Mouse (Mus musculus) CH12.LX (cell line): ENCODE measurements at regions not wholly inside any gene's neighbourhood (a gene's known extent, or its start where the extent isn't known, plus 50 kb on each side); places are given as distances from the start of the nearest gene placed in this dataset.

Experiments used
- DNase-seq: peaks from one replicate; pipeline ENCODE4 v3.0.0-alpha.2; 2013; ENCODE audit errors: extremely low read depth
- H3K27ac ChIP-seq: 2 replicates; pipeline ENCODE4 v1.5.1; 2012; ENCODE audit warnings: low read depth, mild to moderate bottlenecking, control low read depth, moderate library complexity; ENCODE audit not compliant: insufficient read depth
- H3K27me3 ChIP-seq: replicated peaks from 2 replicates; pipeline ENCODE3; 2012; ENCODE audit warnings: inconsistent platforms
- H3K36me3 ChIP-seq, 2 experiments: replicated peaks in 1 of 2; 2 replicates each; pipeline versions ENCODE3 to v1.6.1; 2012; ENCODE audit warnings: inconsistent platforms in 1 of 2, low read length in 1 of 2, mild to moderate bottlenecking in 1 of 2, mixed read lengths in 1 of 2, moderate library complexity in 1 of 2; ENCODE audit not compliant: control insufficient read depth in 1 of 2, insufficient read depth in 1 of 2
- H3K4me1 ChIP-seq, 2 experiments: 2 replicates each; pipeline ENCODE4 v1.6.1; 2012; ENCODE audit warnings: inconsistent platforms in 1 of 2, moderate library complexity in 1 of 2; ENCODE audit not compliant: insufficient read depth in 2 of 2, control insufficient read depth in 1 of 2
- H3K4me2 ChIP-seq: 2 replicates; pipeline ENCODE4 v1.6.1; 2012; ENCODE audit warnings: low read depth, mild to moderate bottlenecking, control low read depth; ENCODE audit not compliant: poor library complexity, insufficient read depth, severe bottlenecking
- H3K4me3 ChIP-seq, 3 experiments: fragments of 150-350 bp in 1 of 3; sonication (generic) in 1 of 3; replicated peaks in 1 of 3; 2 replicates each; pipeline versions ENCODE3 to v1.5.1; 2011 to 2012; ENCODE audit warnings: low read depth in 2 of 3, low read length in 2 of 3, mild to moderate bottlenecking in 2 of 3, moderate library complexity in 2 of 3, control low read depth in 1 of 3, improper control_type of control experiment in 1 of 3, inconsistent platforms in 1 of 3, mixed read lengths in 1 of 3; ENCODE audit not compliant: poor library complexity in 1 of 3
- H3K79me2 ChIP-seq: replicated peaks from 2 replicates; pipeline ENCODE4 v1.6.1; 2012; ENCODE audit warnings: mild to moderate bottlenecking, moderate library complexity; ENCODE audit not compliant: control insufficient read depth, poor library complexity, insufficient read depth, severe bottlenecking; ENCODE audit errors: extremely low read depth
- H3K9ac ChIP-seq: 2 replicates; pipeline ENCODE4 v1.6.1; 2012; ENCODE audit warnings: low read depth, mild to moderate bottlenecking, control low read depth, moderate library complexity; ENCODE audit not compliant: insufficient read depth
- H3K9me3 ChIP-seq: replicated peaks from 2 replicates; pipeline ENCODE3; 2012; ENCODE audit warnings: low read length, inconsistent platforms, mixed read lengths
- CHD2 ChIP-seq: IDR thresholded peaks from 2 replicates; pipeline ENCODE4 v1.6.1; 2011; ENCODE audit warnings: low read length, improper control_type of control experiment
- CTCF ChIP-seq, 2 experiments: IDR thresholded peaks in 1 of 2; conservative IDR thresholded peaks in 1 of 2; 2 replicates each; pipeline ENCODE4 v1.5.1; 2011 to 2012; ENCODE audit warnings: low read depth in 2 of 2, low read length in 2 of 2, improper control_type of control experiment in 1 of 2, inconsistent platforms in 1 of 2, mild to moderate bottlenecking in 1 of 2, moderate library complexity in 1 of 2
- E2F4 ChIP-seq: IDR thresholded peaks from 2 replicates; pipeline ENCODE4 v1.6.1; 2011; ENCODE audit warnings: low read depth, low read length, improper control_type of control experiment; ENCODE audit not compliant: insufficient replicate concordance
- EP300 ChIP-seq: IDR thresholded peaks from 2 replicates; pipeline ENCODE4 v1.6.1; 2011; ENCODE audit warnings: low read length, improper control_type of control experiment
- ETS1 ChIP-seq: conservative IDR thresholded peaks from 2 replicates; pipeline ENCODE4 v1.6.1; 2012; ENCODE audit warnings: low read depth, mild to moderate bottlenecking, inconsistent platforms, low read length, improper control_type of control experiment, moderate library complexity
- IRF4 ChIP-seq: IDR thresholded peaks from 2 replicates; pipeline ENCODE4 v1.6.1; 2014; ENCODE audit warnings: low read depth, mild to moderate bottlenecking, inconsistent platforms, low read length, improper control_type of control experiment
- JUND ChIP-seq: conservative IDR thresholded peaks from 2 replicates; pipeline ENCODE4 v1.6.1; 2011; ENCODE audit warnings: low read depth, low read length, improper control_type of control experiment
- KAT2A ChIP-seq: IDR thresholded peaks from 2 replicates; pipeline ENCODE4 v1.6.1; 2012; ENCODE audit warnings: low read length, improper control_type of control experiment, inconsistent platforms; ENCODE audit not compliant: insufficient replicate concordance
- MAFK ChIP-seq: IDR thresholded peaks from 2 replicates; pipeline ENCODE4 v1.6.1; 2011; ENCODE audit warnings: low read length, improper control_type of control experiment; ENCODE audit not compliant: insufficient replicate concordance
- MAX ChIP-seq: IDR thresholded peaks from 2 replicates; pipeline ENCODE4 v1.6.1; 2011; ENCODE audit warnings: low read length, improper control_type of control experiment
- MAZ ChIP-seq: IDR thresholded peaks from 2 replicates; pipeline ENCODE4 v1.6.1; 2012; ENCODE audit warnings: low read depth, mild to moderate bottlenecking, inconsistent platforms, low read length, improper control_type of control experiment, moderate library complexity
- MXI1 ChIP-seq: IDR thresholded peaks from 2 replicates; pipeline ENCODE4 v1.6.1; 2011; ENCODE audit warnings: mild to moderate bottlenecking, low read depth, low read length, improper control_type of control experiment
- NELFE ChIP-seq: IDR thresholded peaks from 2 replicates; pipeline ENCODE4 v1.6.1; 2011; ENCODE audit warnings: low read depth, low read length, improper control_type of control experiment
- POLR2A ChIP-seq: IDR thresholded peaks from 2 replicates; pipeline ENCODE4 v1.6.1; 2011; ENCODE audit warnings: low read depth, mild to moderate bottlenecking, improper control_type of control experiment, low read length
- POLR2AphosphoS2 ChIP-seq: IDR thresholded peaks from 2 replicates; pipeline ENCODE4 v1.6.1; 2011; ENCODE audit warnings: low read depth, low read length, improper control_type of control experiment
- RAD21 ChIP-seq: IDR thresholded peaks from 2 replicates; pipeline ENCODE4 v1.6.1; 2011; ENCODE audit warnings: low read depth, mild to moderate bottlenecking, low read length, improper control_type of control experiment, moderate library complexity
- RCOR1 ChIP-seq: conservative IDR thresholded peaks from 2 replicates; pipeline ENCODE4 v1.6.1; 2012; ENCODE audit warnings: low read depth, mild to moderate bottlenecking, inconsistent platforms, low read length, improper control_type of control experiment
- SIN3A ChIP-seq: IDR thresholded peaks from 2 replicates; pipeline ENCODE4 v1.6.1; 2012; ENCODE audit warnings: low read length, improper control_type of control experiment, inconsistent platforms
- TBP ChIP-seq: conservative IDR thresholded peaks from 2 replicates; pipeline ENCODE4 v1.6.1; 2011; ENCODE audit warnings: low read depth, low read length, improper control_type of control experiment
- USF1 ChIP-seq: IDR thresholded peaks from 2 replicates; pipeline ENCODE4 v1.6.1; 2014; ENCODE audit warnings: low read depth, mild to moderate bottlenecking, inconsistent platforms, low read length, improper control_type of control experiment
- ZC3H11A ChIP-seq: IDR thresholded peaks from 2 replicates; pipeline ENCODE4 v1.6.1; 2012; ENCODE audit warnings: low read depth, mild to moderate bottlenecking, inconsistent platforms, low read length, improper control_type of control experiment
- ZMIZ1 ChIP-seq: IDR thresholded peaks from 2 replicates; pipeline ENCODE4 v1.6.1; 2012; ENCODE audit warnings: low read depth, mild to moderate bottlenecking, inconsistent platforms, low read length, improper control_type of control experiment
- ZNF384 ChIP-seq: IDR thresholded peaks from 2 replicates; pipeline ENCODE4 v1.6.1; 2012; ENCODE audit warnings: low read depth, low read length, improper control_type of control experiment, inconsistent platforms
- dilution Hi-C: fragments of 300-500 bp; cut with MboI; formaldehyde crosslinking; loops from 2 replicates; pipeline ENCODE4 v1.14.3; 2020; ENCODE audit warnings: low sequenced_read_pairs; ENCODE audit not compliant: extremely low pct_unique_long_range_greater_than_20kb, extremely low pct_ligation_motif_present
- in situ Hi-C: fragments of 300-500 bp; cut with MboI; formaldehyde crosslinking; loops from 3 replicates; pipeline ENCODE4 v1.14.3; 2019; ENCODE audit warnings: low sequenced_read_pairs, low pct_ligation_motif_present, low pct_unique_long_range_greater_than_20kb, mixed read lengths

DNA sequence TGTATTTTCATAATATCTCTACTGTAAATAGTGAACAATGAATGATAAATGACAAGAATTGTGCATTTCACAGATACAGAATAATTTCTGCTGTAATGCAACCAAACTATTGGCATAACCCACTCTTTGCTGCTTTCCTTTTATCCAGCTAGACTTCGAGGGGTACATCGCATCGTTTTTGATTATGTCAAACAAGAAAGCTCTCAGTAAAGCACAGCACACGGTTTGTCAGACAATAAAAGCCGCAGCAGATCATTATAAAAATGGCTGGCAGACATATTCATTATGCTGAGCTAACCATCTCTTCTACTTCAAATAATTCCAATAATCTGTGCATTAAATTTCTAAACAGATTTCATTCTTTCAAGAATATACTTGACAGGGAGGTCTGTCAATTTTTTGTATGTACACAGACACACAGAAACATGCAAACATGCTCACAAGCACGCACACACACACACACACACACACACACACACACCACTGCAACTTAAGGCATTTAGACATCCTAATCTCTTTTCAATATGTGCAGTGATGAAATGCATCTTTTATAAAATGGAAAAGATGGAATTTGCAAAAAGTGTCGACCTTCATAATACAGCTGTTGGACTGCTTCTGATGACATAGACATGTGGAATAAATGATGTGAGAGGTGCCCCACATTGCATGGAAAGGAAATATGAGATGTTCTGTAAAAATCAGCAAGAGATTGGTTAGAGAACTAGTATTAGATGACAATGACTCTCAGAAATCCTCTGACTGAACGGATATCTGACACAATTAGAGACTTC is 548.1 kb upstream of the Arrdc3 start:
- in situ Hi-C loops (no loop called here), dilution Hi-C loops (no loop called here)
- H3K27ac ChIP-seq: no peak overlapping the region
- no peaks in the 10 kb centered on the region for H3K27me3 ChIP-seq
- H3K4me2 ChIP-seq: no peak overlapping the region
- DNase-seq: no peak
- H3K36me3 ChIP-seq: no peaks in the 10 kb centered on the region
- no peak overlapping the region for H3K9ac ChIP-seq
- no peak overlapping the region for H3K4me3 ChIP-seq
- no peak for TF ChIP-seq E2F4
- no peak for TF ChIP-seq ZC3H11A
- no peak for TF ChIP-seq NELFE
- no peak for TF ChIP-seq MAFK
- no peak for TF ChIP-seq MAZ
- TF ChIP-seq KAT2A: no peak
- no peak for TF ChIP-seq CHD2
- no peak for TF ChIP-seq ZMIZ1
- TF ChIP-seq POLR2AphosphoS2: no peak
- TF ChIP-seq USF1: no peak
- TF ChIP-seq RCOR1: no peak
- TF ChIP-seq EP300: no peak
- no peak for TF ChIP-seq MAX
- TF ChIP-seq POLR2A: no peak
- TF ChIP-seq TBP: no peak
- no peak for TF ChIP-seq JUND
- no peaks in the 10 kb centered on the region for H3K79me2 ChIP-seq
- H3K4me1 ChIP-seq: no peaks in the 10 kb centered on the region
- H3K9me3 ChIP-seq: no peaks in the 10 kb centered on the region

- Histone ChIP-seq H3K4me2 (no peak overlapping the region), H3K27me3 (no peaks in the 10 kb centered on the region), H3K4me3 (no peak overlapping the region), H3K9me3 (no peaks in the 10 kb centered on the region), H3K79me2 (no peaks in the 10 kb centered on the region), H3K27ac (no peak overlapping the region), H3K36me3 (no peaks in the 10 kb centered on the region), H3K4me1 (no peaks in the 10 kb centered on the region), H3K9ac (no peak overlapping the region)
- TF ChIP-seq ZMIZ1 (no peak), SIN3A (no peak), CTCF (conservative IDR thresholded peaks at IDR 0.05 in 1 of 2, IDR thresholded peaks at IDR 0.05 in 1 of 2; ENCODE audit: low read depth in 2 of 2, low read length in 2 of 2) (no peak), RCOR1 (no peak), RAD21 (no peak), MXI1 (no peak), ZNF384 (no peak), ETS1 (no peak), IRF4 (no peak), POLR2A (no peak)
- no peak for DNase-seq
- in situ Hi-C loops: no loop called here
- dilution Hi-C loops: no loop called here
Measured at GRCm38 (mm10) chr13:80346980-80347649, 536.1 kb upstream of the Arrdc3 start.
